In the genomic region with DNA sequence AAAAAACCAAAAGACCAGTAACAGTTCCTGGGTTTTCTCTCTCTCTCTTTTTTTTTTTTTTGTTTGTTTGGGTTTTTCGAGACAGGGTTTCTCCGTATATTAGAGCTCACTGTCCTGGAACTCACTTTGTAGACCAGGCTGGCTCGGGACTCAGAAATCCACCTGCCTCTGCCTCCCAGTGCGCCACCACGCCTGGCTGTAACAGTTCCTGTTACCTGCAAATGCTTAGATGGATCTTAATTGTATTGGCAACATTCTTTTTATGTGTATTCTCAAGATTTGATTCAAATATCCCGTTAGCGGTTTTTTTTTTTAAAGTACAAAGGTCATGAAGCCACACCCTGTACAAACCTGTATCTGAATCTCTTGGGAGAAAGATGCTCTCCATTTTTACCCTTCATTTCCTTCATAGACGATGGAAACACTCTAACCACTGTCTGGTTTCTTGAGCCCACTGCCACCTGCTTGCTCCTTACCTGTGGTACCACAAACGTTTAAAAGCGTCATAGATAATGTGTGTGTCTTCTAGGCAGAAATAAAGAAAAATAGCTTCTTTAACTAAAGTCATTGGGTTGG, we compare ENCODE assay signal across 1 mouse cellular context.
A peak's percentile ranks its signal among the peaks of the same experiment; 100 is the strongest.
TF ChIP-seq lines count a peak whose summit lies in the region.

No protein-coding gene starts in this region.

TF ChIP-seq in CH12.LX, 34 proteins besides CTCF, POLR2A, EP300 and RAD21:
- peak; percentile 53; the same call in 1 of the 2 replicates for TF ChIP-seq ZNF384 (IDR thresholded peaks at IDR 0.05; ENCODE audit: low read depth, low read length)
- TF ChIP-seq POLR2AphosphoS2 (IDR thresholded peaks at IDR 0.05; ENCODE audit: low read depth, low read length), result peak; percentile 44; the same call in 1 of the 2 replicates
- no peak for TF ChIP-seq MAZ (IDR thresholded peaks at IDR 0.05; ENCODE audit: low read depth, low read length)
- TF ChIP-seq ZMIZ1 (IDR thresholded peaks at IDR 0.05; ENCODE audit: low read depth, low read length), result peak; percentile 46; the same call in 1 of the 2 replicates
- TF ChIP-seq MAFK (IDR thresholded peaks at IDR 0.05; ENCODE audit: insufficient replicate concordance, low read length), result no peak; the same call in 1 of the 2 replicates
